Mouse (Mus musculus) heart, postnatal 36 days (tissue): Measurements from ENCODE around the gene Ints1. TPM values are rescaled to one million over a fixed set of nuclear protein-coding genes. Genes with fewer than 3 reads are reported as not detected.
A peak's percentile ranks its signal among the peaks of the same experiment; 100 is the strongest.
"Not testable (repeated sequence)": the region's sequence is repeated elsewhere in the genome, so short reads cannot be mapped to it uniquely, and the experiment has no call there.

Source experiments
- DNase-seq, 2 experiments: peaks; one replicate each; pipeline ENCODE4 v3.0.0; 2021 to 2022
- intact Hi-C: fragments of 180-260 bp; cut with DNase I; formaldehyde crosslinking; loops from one replicate; pipeline ENCODE4 v1.15.1; 2025
- total RNA-seq, 2 experiments: library from RNA; stranded (reverse); gene quantifications; 2 replicates each; pipeline ENCODE4 v1.2.3; 2021

Gene Ints1
- total RNA-seq, 2 experiments from 2014 or later = 40.4 to 42.7 TPM

GRCm38 (mm10) chr5:139768216-139768615 is 7.3 kb downstream of the Ints1 start:
- DNase-seq = no peak

DNA sequence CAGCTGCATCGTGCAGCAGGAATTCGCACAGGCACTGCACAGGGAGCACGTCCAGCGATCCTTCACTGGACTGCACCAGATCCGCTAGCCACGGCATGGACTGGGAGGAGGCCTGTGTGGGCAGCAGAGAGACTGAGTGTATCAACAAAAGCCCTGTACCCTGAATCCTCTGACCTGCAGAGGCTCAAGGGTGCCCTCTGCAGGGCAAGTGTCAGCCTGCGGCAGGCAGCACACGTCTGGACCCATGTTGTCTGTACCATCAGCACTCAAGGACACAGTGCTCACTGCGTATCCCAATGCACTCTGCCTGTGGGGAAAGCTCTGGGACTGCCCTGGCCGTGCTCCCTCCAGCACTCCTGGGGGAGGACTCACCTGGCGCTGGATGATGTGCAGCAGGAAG is 11.2 kb downstream of the Ints1 start:
- no peak for DNase-seq
- intact Hi-C loops = no loop called here

More at GRCm38 (mm10) chr5:139768216-139768615, 7.3 kb downstream of the Ints1 start:
- intact Hi-C loops = no loop called here

GRCm38 (mm10) chr5:139758096-139758495 is 17.4 kb downstream of the Ints1 start:
- intact Hi-C loops = no loop called here

GRCm38 (mm10) chr5:139756586-139756985 is 18.9 kb downstream of the Ints1 start:
- no peak for DNase-seq
- intact Hi-C loops = no loop called here

More at GRCm38 (mm10) chr5:139758096-139758495, 17.4 kb downstream of the Ints1 start:
- no peak for DNase-seq

GRCm38 (mm10) chr5:139756135-139756534 is 19.3 kb downstream of the Ints1 start:
- intact Hi-C loops = no loop called here

GRCm38 (mm10) chr5:139754753-139755152 is 20.7 kb downstream of the Ints1 start:
- DNase-seq = peak; percentile 47 to 62
- intact Hi-C loops = no loop called here

More at GRCm38 (mm10) chr5:139756135-139756534, 19.3 kb downstream of the Ints1 start:
- no peak for DNase-seq

- intact Hi-C loops = loop anchor here (1.0 kb wide), 2 partner anchors 33 to 214 kb away; no protein-coding TSS in a partner anchor
- DNase-seq = peak; percentile 76 to 85
These were observed 24.9 kb downstream of the Ints1 start for GRCm38 (mm10) chr5:139750535-139750934.

- DNase-seq = no peak
- intact Hi-C loops = loop anchor here (1.0 kb wide), 2 partner anchors 32 to 213 kb away; no protein-coding TSS in a partner anchor
These were observed 25.9 kb downstream of the Ints1 start for GRCm38 (mm10) chr5:139749413-139750125.

DNA sequence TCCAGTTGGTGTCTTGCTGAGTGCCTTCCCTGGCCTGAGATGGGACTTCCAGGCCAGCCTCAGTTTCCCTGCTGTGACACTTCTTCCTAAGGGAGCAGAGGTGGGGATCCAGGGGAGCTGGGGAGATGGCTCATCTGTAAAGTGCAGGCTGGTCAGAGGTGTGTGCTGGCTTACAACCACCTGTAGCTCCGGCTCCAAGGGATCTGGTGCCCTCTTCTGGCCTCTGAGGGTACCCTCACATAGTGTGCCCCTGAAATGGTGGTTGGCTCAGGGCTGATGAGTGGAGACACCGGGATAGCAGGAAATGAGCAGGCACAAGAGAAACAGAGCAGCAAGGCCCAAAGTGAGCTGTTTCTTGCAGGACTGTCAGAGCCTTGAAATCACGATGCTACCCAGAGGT is 29.7 kb downstream of the Ints1 start:
- intact Hi-C loops = loop anchor here (1.0 kb wide), 1 partner anchor 28 kb away; no protein-coding TSS in a partner anchor
- DNase-seq = peak; percentile 56 to 71

DNA sequence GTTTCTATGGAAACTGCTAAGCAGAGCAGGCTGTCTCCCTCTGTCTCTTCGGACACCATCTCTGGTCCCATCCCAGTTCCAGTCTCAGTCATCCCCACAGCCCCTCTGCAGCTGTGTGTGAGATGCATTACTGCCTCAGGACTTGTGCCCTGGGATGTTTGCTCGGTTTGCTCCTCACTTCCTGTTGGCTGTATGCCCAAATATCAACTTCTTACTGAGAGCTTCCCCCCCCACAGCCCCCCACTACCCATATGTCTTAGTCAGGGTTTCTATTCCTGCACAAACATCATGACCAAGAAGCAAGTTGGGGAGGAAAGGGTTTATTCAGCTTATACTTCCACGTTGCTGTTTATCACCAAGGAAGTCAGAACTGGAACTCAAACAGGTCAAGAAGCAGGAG is 32.8 kb downstream of the Ints1 start:
- intact Hi-C loops, DNase-seq: not testable (repeated sequence)

DNA sequence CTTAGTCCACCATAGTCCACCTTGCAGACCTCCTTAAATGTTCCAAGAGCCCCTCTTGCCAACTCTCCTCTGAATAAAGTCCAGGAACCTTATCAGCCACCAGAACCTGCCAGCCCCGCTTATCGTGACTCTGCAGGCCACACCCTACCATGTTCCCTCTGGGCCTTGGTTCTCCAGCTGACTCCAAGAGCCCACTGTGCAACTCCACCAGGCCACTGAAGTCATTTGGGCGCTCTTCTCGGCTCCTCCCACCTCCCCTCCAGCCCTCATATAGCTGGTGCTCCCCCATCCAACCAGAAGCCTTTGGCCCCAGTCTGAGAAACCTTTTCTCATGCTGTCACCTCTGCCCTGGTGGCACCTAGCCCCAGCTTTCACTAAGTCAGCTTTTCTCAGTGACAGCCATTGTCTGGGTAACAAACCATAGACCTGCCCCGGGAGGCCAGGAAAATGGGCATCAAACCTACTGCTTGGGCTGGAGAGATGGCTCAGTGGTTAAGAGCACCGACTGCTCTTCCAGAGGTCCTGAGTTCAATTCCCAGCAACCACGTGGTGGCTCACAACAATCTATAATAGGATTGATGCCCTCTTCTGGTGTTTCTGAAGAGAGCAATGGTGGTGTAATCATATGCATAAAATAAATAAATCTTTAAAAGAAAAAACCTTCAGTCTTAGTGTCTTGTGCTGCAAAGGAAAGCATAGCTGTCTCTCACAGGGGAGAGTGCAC is 36.7 kb downstream of the Ints1 start:
- intact Hi-C loops = no loop called here
- DNase-seq = no peak

- intact Hi-C loops = no loop called here
- DNase-seq = no peak
These were observed 37.5 kb downstream of the Ints1 start for GRCm38 (mm10) chr5:139737841-139738591.

GRCm38 (mm10) chr5:139736504-139736940 is 39.0 kb downstream of the Ints1 start:
- intact Hi-C loops = no loop called here

DNA sequence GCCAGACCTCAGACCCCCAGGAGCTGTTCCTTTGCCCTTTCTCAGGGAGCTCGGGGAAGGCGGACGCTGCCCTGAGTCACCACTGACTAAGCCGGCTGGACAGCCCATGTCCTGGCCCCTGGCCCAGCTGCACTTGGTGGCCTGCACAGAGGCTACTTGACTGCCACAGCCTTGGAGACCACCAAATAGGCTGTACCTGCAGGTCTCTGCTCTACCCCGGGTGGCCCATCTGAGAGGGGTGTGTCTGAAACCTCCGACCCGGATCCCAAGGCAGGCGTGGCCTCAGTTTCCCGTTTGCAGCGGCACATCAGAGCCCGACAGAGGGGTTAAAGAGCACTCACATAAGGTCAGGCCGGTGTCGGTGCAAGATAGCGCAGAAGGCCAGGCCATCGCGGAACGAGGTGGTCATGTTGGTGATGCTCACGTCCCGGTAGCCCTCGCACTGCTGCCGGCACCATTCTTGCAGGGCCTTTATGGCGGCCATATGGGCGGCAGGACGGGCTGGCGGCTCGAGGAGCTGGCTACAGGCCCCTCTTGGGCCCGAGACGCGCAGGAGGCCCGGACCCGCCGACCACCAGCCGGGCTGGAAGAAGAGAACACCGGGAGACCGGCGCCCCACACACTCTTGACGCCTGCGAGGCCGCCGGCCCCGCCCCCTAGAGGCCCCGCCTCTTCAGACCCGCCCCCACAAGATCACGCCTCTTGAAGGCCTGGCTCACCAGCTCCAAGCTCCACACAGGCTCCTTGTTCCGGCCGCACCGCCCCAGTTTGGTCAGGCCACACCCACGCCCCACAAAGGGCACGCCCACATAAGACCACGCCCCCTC is 39.6 kb downstream of the Ints1 start, which contains the start of gene Micall2:
Gene Micall2 (minus strand): TSS at position 660 of the 827 bp plus-strand sequence.
- peak; percentile 93 to 95 for DNase-seq
- intact Hi-C loops = no loop called here

More at GRCm38 (mm10) chr5:139736504-139736940, 39.0 kb downstream of the Ints1 start:
- no peak for DNase-seq

DNA sequence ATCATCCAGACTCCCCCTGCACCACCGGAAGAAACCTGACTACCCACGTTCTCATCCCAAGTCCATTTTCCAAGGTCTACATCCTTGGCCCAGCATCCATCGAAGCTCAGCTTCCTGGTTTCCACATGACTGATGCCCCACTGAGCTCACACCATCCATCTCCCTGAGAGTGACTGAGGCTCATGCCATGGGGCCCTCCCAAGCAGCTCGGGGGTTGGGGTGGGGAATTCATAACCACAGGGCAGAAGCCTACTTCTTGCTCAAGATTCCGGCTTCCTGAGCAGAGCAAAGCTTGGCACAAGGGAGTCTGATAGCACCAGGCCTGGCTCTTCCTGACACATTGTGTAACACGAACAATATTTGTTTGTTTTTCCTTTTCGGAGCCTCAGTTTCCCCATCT is 40.7 kb downstream of the Ints1 start:
- DNase-seq = no peak
- intact Hi-C loops = no loop called here

GRCm38 (mm10) chr5:139734016-139734415 is 41.5 kb downstream of the Ints1 start:
- intact Hi-C loops = no loop called here
- no peak for DNase-seq

GRCm38 (mm10) chr5:139732634-139733107 is 42.8 kb downstream of the Ints1 start:
- intact Hi-C loops = no loop called here
- DNase-seq = peak; percentile 51 to 58

DNA sequence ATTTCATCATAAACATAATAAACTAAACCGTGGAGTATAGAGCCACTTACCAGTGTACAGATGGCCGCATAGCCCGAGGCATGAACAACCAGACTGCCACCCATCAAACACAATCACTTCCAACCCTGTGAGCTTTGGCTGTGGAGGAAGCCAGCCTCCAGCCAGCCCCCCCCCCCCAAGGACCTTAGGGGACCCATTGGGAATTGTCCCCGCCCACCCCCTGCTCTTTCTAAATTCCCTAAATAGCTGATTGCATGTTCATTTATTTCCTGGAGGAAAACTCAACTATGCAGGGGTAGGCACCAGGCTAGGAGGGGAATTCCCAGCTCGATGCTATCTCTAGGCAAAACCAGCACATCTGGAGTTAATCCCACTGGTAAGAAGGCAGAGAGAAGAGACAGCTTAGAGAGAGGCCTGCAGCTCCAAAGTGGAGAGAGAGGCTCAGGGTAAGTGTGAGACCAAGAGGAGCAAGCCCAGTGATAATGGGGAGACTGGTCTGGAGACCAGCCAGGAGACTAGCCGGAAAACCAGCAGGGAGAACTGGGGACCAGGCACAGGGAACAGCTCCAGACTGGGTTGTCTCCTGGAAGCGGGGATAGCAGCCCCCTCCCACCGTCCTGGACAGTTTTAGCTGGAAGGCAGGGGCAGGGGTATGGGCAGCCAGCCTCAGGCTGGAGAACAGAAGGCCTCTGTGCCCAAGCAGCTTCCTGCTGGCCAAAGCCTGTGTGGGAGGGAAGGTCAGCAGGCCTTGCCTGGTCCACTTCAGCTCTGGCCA is 44.6 kb downstream of the Ints1 start:
- intact Hi-C loops = no loop called here
- peak in 1 of 2 experiments; percentile 30 for DNase-seq

- intact Hi-C loops = no loop called here
- DNase-seq = no peak
These were observed 48.2 kb downstream of the Ints1 start for GRCm38 (mm10) chr5:139727261-139727660.
